ENCODE assay signal across 18 mouse cellular contexts in genomic region chr1:78337726-78338125, GRCm38 (mm10). TPM values are rescaled to one million over a fixed set of nuclear protein-coding genes. Genes with fewer than 3 reads are reported as not detected.
A peak's percentile ranks its signal among the peaks of the same experiment; 100 is the strongest.
DNase-seq lines count a peak whose midpoint lies in the region; ATAC-seq and TF ChIP-seq lines count a peak whose summit lies in the region.
"Had no signal": no experiment of that assay in that cellular context is flagged by ENCODE, and none has a peak within 500 bp of the region (broad histone marks: within the 10 kb centered on the region; RNA-seq: fewer than 3 reads in every experiment).

No protein-coding gene starts in this region.

- peak overlapping the region; percentile 24 for H3K4me2 ChIP-seq in hindbrain, postnatal 0 days (ENCODE audit: low read depth, low read length)
- no peak overlapping the region for H3K4me2 ChIP-seq in hindbrain, embryonic 13.5 days
- peak overlapping the region; percentile 21; the same call in 1 of the 2 replicates for H3K4me2 ChIP-seq in limb, embryonic 13.5 days (replicated peaks)
- 0 out of 2 replicates have a peak overlapping the region, but pooled peaks have one; percentile 17 for H3K4me2 ChIP-seq in embryonic facial prominence, embryonic 15.5 days (replicated peaks)
- H3K4me2 ChIP-seq in stomach, embryonic 14.5 days (replicated peaks; ENCODE audit: low read depth, low read length), result no peak overlapping the region; the same call in 1 of the 2 replicates
- H3K4me2 ChIP-seq: embryonic facial prominence, embryonic 12.5 days; liver, embryonic 11.5 days had no signal

- no peak for TF ChIP-seq CTCF in hindbrain, postnatal 0 days (IDR thresholded peaks at IDR 0.05; ENCODE audit: low read depth)

- no peak overlapping the region for H3K4me3 ChIP-seq in hindbrain, postnatal 0 days (ENCODE audit: low read length)
- H3K4me3 ChIP-seq in hindbrain, embryonic 13.5 days, result no peak overlapping the region
- H3K4me3 ChIP-seq in limb, embryonic 13.5 days, result no peak overlapping the region
- H3K4me3 ChIP-seq in limb, embryonic 10.5 days, result no peak overlapping the region
- H3K4me3 ChIP-seq in embryonic facial prominence, embryonic 15.5 days (replicated peaks), result no peak overlapping the region
- no peak overlapping the region for H3K4me3 ChIP-seq in stomach, embryonic 14.5 days (ENCODE audit: low read depth, low read length)
- H3K4me3 ChIP-seq: embryonic facial prominence, embryonic 12.5 days; forebrain, embryonic 10.5 days; layer of hippocampus, adult 2 months; midbrain, embryonic 10.5 days had no signal

- no peaks in the 10 kb centered on the region for H3K36me3 ChIP-seq in hindbrain, postnatal 0 days (ENCODE audit: insufficient read depth, low read length)
- no peaks in the 10 kb centered on the region for H3K36me3 ChIP-seq in hindbrain, embryonic 13.5 days
- no peaks in the 10 kb centered on the region for H3K36me3 ChIP-seq in limb, embryonic 13.5 days
- H3K36me3 ChIP-seq in limb, embryonic 10.5 days, result no peaks in the 10 kb centered on the region
- H3K36me3 ChIP-seq in embryonic facial prominence, embryonic 15.5 days, result no peaks in the 10 kb centered on the region
- H3K36me3 ChIP-seq in stomach, embryonic 14.5 days (ENCODE audit: control insufficient read depth, insufficient read depth, low read length), result no peaks in the 10 kb centered on the region
- H3K36me3 ChIP-seq: embryonic facial prominence, embryonic 12.5 days; forebrain, embryonic 10.5 days; midbrain, embryonic 10.5 days had no signal

- ATAC-seq in hindbrain, postnatal 0 days, result no peak
- no peak for ATAC-seq in hindbrain, embryonic 13.5 days (ENCODE audit: low FRiP score)
- ATAC-seq in limb, embryonic 13.5 days (ENCODE audit: low FRiP score, low read depth), result no peak
- ATAC-seq in embryonic facial prominence, embryonic 15.5 days (ENCODE audit: insufficient number of reproducible peaks, low FRiP score, low TSS enrichment, low read depth), result no peak
- ATAC-seq in stomach, embryonic 14.5 days (ENCODE audit: insufficient number of reproducible peaks, insufficient read depth, low FRiP score, low read depth), result no peak
- ATAC-seq: inflammation-experienced regulatory T-cells, adult 6 months had no signal

- no peaks in the 10 kb centered on the region for H3K9me3 ChIP-seq in hindbrain, postnatal 0 days (ENCODE audit: low read length)
- H3K9me3 ChIP-seq in hindbrain, embryonic 13.5 days, result no peaks in the 10 kb centered on the region
- no peaks in the 10 kb centered on the region for H3K9me3 ChIP-seq in limb, embryonic 13.5 days
- no peaks in the 10 kb centered on the region for H3K9me3 ChIP-seq in limb, embryonic 10.5 days (replicated peaks)
- H3K9me3 ChIP-seq in embryonic facial prominence, embryonic 15.5 days (replicated peaks), result no peaks in the 10 kb centered on the region
- H3K9me3 ChIP-seq in stomach, embryonic 14.5 days (ENCODE audit: control insufficient read depth, low read depth, low read length), result no peaks in the 10 kb centered on the region
- H3K9me3 ChIP-seq: embryonic facial prominence, embryonic 12.5 days; forebrain, embryonic 10.5 days; midbrain, embryonic 10.5 days had no signal

- no peak overlapping the region for H3K27ac ChIP-seq in hindbrain, postnatal 0 days
- no peak overlapping the region for H3K27ac ChIP-seq in hindbrain, embryonic 13.5 days
- H3K27ac ChIP-seq in limb, embryonic 13.5 days, result no peak overlapping the region
- no peak overlapping the region for H3K27ac ChIP-seq in limb, embryonic 10.5 days
- peak overlapping the region; percentile 73 for H3K27ac ChIP-seq in embryonic facial prominence, embryonic 15.5 days (replicated peaks)
- 0 out of 2 replicates have a peak overlapping the region, but pooled peaks have one; percentile 18 for H3K27ac ChIP-seq in stomach, embryonic 14.5 days (ENCODE audit: low read length)
- H3K27ac ChIP-seq: embryonic facial prominence, embryonic 12.5 days; forebrain, embryonic 10.5 days; layer of hippocampus, adult 2 months; midbrain, embryonic 10.5 days had no signal

- no peaks in the 10 kb centered on the region for H3K4me1 ChIP-seq in hindbrain, postnatal 0 days (ENCODE audit: insufficient read depth, low read length)
- H3K4me1 ChIP-seq in hindbrain, embryonic 13.5 days (replicated peaks), result peaks cover 9% of the 10 kb centered on the region; the same call in 1 of the 2 replicates
- peaks cover 11% of the 10 kb centered on the region for H3K4me1 ChIP-seq in limb, embryonic 13.5 days
- peaks cover 14% of the 10 kb centered on the region for H3K4me1 ChIP-seq in limb, embryonic 10.5 days
- peaks cover 20% of the 10 kb centered on the region for H3K4me1 ChIP-seq in embryonic facial prominence, embryonic 15.5 days
- H3K4me1 ChIP-seq in stomach, embryonic 14.5 days (ENCODE audit: control insufficient read depth, insufficient read depth, low read length), result no peaks in the 10 kb centered on the region
- H3K4me1 ChIP-seq: embryonic facial prominence, embryonic 12.5 days had no signal

- H3K9ac ChIP-seq in hindbrain, postnatal 0 days (replicated peaks; ENCODE audit: low read length), result no peak overlapping the region
- no peak overlapping the region for H3K9ac ChIP-seq in hindbrain, embryonic 13.5 days
- no peak overlapping the region for H3K9ac ChIP-seq in limb, embryonic 13.5 days
- no peak overlapping the region for H3K9ac ChIP-seq in embryonic facial prominence, embryonic 15.5 days
- H3K9ac ChIP-seq in stomach, embryonic 14.5 days (replicated peaks; ENCODE audit: low read depth, low read length), result no peak overlapping the region
- H3K9ac ChIP-seq: embryonic facial prominence, embryonic 12.5 days had no signal

- WGBS in hindbrain, postnatal 0 days, result 62% methylated on average over 7 of the region's 7 CpGs
- WGBS in hindbrain, embryonic 13.5 days, result 84% methylated on average over 7 of the region's 7 CpGs
- WGBS in limb, embryonic 13.5 days, result 62% methylated on average over 7 of the region's 7 CpGs
- 90% methylated on average over 7 of the region's 7 CpGs for WGBS in limb, embryonic 10.5 days
- 54% methylated on average over 7 of the region's 7 CpGs for WGBS in embryonic facial prominence, embryonic 15.5 days
- WGBS in stomach, embryonic 14.5 days, result 42% methylated on average over 7 of the region's 7 CpGs

- DNase-seq in hindbrain, postnatal 0 days (ENCODE audit: low spot score), result no peak
- no peak for DNase-seq in limb, embryonic 10.5 days (ENCODE audit: low spot score)
- DNase-seq in cerebellum, adult 11-12 months, result no peak
- DNase-seq: adrenal gland, postnatal 25 days; lung, adult 2 months; thymus, adult 18-20 months had no signal

- H3K27me3 ChIP-seq in hindbrain, postnatal 0 days (ENCODE audit: insufficient read depth, low read length), result no peaks in the 10 kb centered on the region
- H3K27me3 ChIP-seq in hindbrain, embryonic 13.5 days, result 0 out of 2 replicates have a peak, but pooled peaks cover 3% of the 10 kb centered on the region
- 0 out of 2 replicates have a peak, but pooled peaks cover 3% of the 10 kb centered on the region for H3K27me3 ChIP-seq in limb, embryonic 13.5 days
- H3K27me3 ChIP-seq in limb, embryonic 10.5 days (ENCODE audit: low read depth, poor library complexity, severe bottlenecking), result peaks cover 12% of the 10 kb centered on the region; the same call in 1 of the 2 replicates
- H3K27me3 ChIP-seq in embryonic facial prominence, embryonic 15.5 days, result no peaks in the 10 kb centered on the region
- no peaks in the 10 kb centered on the region for H3K27me3 ChIP-seq in stomach, embryonic 14.5 days (ENCODE audit: control insufficient read depth, insufficient read depth, low read length)
- H3K27me3 ChIP-seq: embryonic facial prominence, embryonic 12.5 days had no signal

RNA-seq across cellular contexts. Expression of gene Sgpp2, which starts 27.6 kb away (rescaled TPM):
- 5.0 TPM in 2 replicates for total RNA-seq in hindbrain, postnatal 0 days (2014; rRNA removed)
- polyA plus RNA-seq in hindbrain, postnatal 0 days (2015; fragmentation: Nextera tagmentation; extraction: Ambion mirVana), result 2.8 and 3.3 TPM in 2 replicates
- polyA plus RNA-seq in hindbrain, embryonic 13.5 days (2015; fragmentation: Nextera tagmentation; extraction: Ambion mirVana), result 1.2 and 2.0 TPM in 2 replicates
- 0.70 and 0.76 TPM in 2 replicates for polyA plus RNA-seq in limb, embryonic 13.5 days (2015; fragmentation: Nextera tagmentation; extraction: Ambion mirVana)
- polyA plus RNA-seq in limb, embryonic 10.5 days (2016; fragmentation: Nextera tagmentation; extraction: Ambion mirVana), result 0.59 and 0.78 TPM in 2 replicates
- polyA plus RNA-seq in embryonic facial prominence, embryonic 15.5 days (2015; fragmentation: Nextera tagmentation; extraction: Ambion mirVana), result 3.2 and 3.6 TPM in 2 replicates
- polyA plus RNA-seq in stomach, embryonic 14.5 days (2014; fragmentation: Nextera tagmentation; extraction: Ambion mirVana), result 29.8 and 32.1 TPM in 2 replicates
- total RNA-seq: common myeloid progenitor, adult 5-6 weeks; heart, postnatal 25 days had no signal

Comparison
In these comparisons a context has a peak if more than half of its experiments do, and no peak if none do; other contexts are left out.
1. H3K4me2 ChIP-seq: peak in hindbrain, postnatal 0 days (single experiment), limb, embryonic 13.5 days (single experiment) and embryonic facial prominence, embryonic 15.5 days (single experiment); none in hindbrain, embryonic 13.5 days (single experiment) and stomach, embryonic 14.5 days (single experiment).
2. H3K27ac ChIP-seq: peak in embryonic facial prominence, embryonic 15.5 days (single experiment) and stomach, embryonic 14.5 days (single experiment); none in hindbrain, postnatal 0 days (single experiment), hindbrain, embryonic 13.5 days (single experiment), limb, embryonic 13.5 days (single experiment) and limb, embryonic 10.5 days (single experiment).